Mouse (Mus musculus) G1E (cell line): Measurements from ENCODE around the gene Acot7. TPM values are rescaled to one million over a fixed set of nuclear protein-coding genes. Genes with fewer than 3 reads are reported as not detected.

Experiments used
- ATAC-seq: 2 replicates; pipeline ENCODE4 v1.8.0; 2016; ENCODE audit warnings: mild to moderate bottlenecking; ENCODE audit not compliant: insufficient number of reproducible peaks, poor library complexity, low FRiP score, severe bottlenecking; ENCODE audit errors: extremely low read depth
- DNase-seq: peaks from one replicate; pipeline ENCODE4 v3.0.0; 2012; ENCODE audit warnings: low spot score
- H3K27me3 ChIP-seq: 2 replicates; pipeline ENCODE4 v1.6.1; 2012; ENCODE audit warnings: mild to moderate bottlenecking, low read length, inconsistent platforms; ENCODE audit not compliant: insufficient read depth
- H3K36me3 ChIP-seq: replicated peaks from 2 replicates; pipeline ENCODE3; 2012; ENCODE audit warnings: mild to moderate bottlenecking, inconsistent platforms
- H3K4me1 ChIP-seq: 2 replicates; pipeline ENCODE4 v1.6.1; 2012; ENCODE audit warnings: low read depth, low read length, inconsistent platforms, mixed read lengths; ENCODE audit not compliant: insufficient read depth
- H3K4me3 ChIP-seq: 2 replicates; pipeline ENCODE4 v1.5.1; 2012; ENCODE audit warnings: low read depth, mild to moderate bottlenecking, inconsistent platforms, low read length, moderate library complexity, mixed read lengths
- H3K9me3 ChIP-seq: replicated peaks from 2 replicates; pipeline ENCODE4 v1.6.1; 2012; ENCODE audit warnings: inconsistent platforms
- CTCF ChIP-seq: IDR thresholded peaks from 2 replicates; pipeline ENCODE4 v1.5.1; 2012; ENCODE audit warnings: low read depth, low read length, inconsistent platforms, mixed read lengths
- GATA1 ChIP-seq: IDR thresholded peaks from 2 replicates; pipeline ENCODE4 v1.6.1; 2012; ENCODE audit warnings: borderline replicate concordance, low read length, inconsistent platforms, mixed read lengths
- GATA2 ChIP-seq: IDR thresholded peaks from 2 replicates; pipeline ENCODE4 v1.6.1; 2012; ENCODE audit warnings: low read depth, low read length, inconsistent platforms, borderline replicate concordance
- POLR2AphosphoS5 ChIP-seq: IDR thresholded peaks from 2 replicates; pipeline ENCODE4 v1.6.1; 2012; ENCODE audit warnings: low read depth, low read length, inconsistent platforms; ENCODE audit not compliant: insufficient replicate concordance
- TAL1 ChIP-seq: conservative IDR thresholded peaks from 2 replicates; pipeline ENCODE4 v1.6.1; 2012; ENCODE audit warnings: low read depth, low read length, inconsistent platforms, mixed read lengths
- polyA plus RNA-seq: library from polyadenylated mRNA; stranded (reverse); fragments of >175 nt; gene quantifications from 2 replicates; pipeline ENCODE4 v1.2.3, GENCODE M21; 2012
- total RNA-seq, 2 experiments: library from RNA; stranded (forward) in 1 of 2; stranded (reverse) in 1 of 2; fragments of 200-1000 nt in 1 of 2; fragments of >200 nt in 1 of 2; fragmentation: Nextera tagmentation in 1 of 2; gene quantifications; 2 replicates each; pipeline ENCODE4 v1.2.3; 2014 to 2017

Gene Acot7
- total and polyA plus RNA-seq, 3 experiments, result 17.6 to 51.1 (median 22.1) TPM

DNA sequence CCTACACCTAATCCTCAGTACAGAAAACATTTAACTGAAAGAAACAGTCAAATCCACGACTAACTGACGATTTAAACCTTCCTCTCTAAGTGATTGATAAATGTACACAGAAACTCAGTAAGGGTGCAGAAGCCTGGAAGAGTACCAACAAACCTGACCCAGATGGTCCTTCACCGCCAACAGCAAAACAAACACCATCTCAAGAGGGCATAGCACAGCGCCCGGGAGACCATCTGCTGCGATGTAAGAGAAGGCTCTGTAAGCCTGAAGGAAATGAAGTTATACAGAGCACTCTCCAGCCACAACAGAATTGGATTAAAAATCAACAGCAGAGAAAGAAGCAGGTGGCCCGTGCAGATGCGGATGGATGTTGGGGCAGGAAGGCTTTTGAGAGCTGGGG, 9.9 kb upstream of the Acot7 start:
- H3K9me3 ChIP-seq, result peaks cover 6% of the 10 kb centered on the region; the same call in 1 of the 2 replicates
- ATAC-seq (no peak), DNase-seq (no peak)
- peaks cover 14% of the 10 kb centered on the region for H3K4me1 ChIP-seq
- H3K27me3 ChIP-seq, result peaks cover 12% of the 10 kb centered on the region; the same call in 1 of the 2 replicates
- TF ChIP-seq TAL1, result no peak
- no peak for TF ChIP-seq POLR2AphosphoS5
- TF ChIP-seq CTCF, result no peak
- no peak for TF ChIP-seq GATA2
- no peak for TF ChIP-seq GATA1
- no peak overlapping the region for H3K4me3 ChIP-seq
- no peaks in the 10 kb centered on the region for H3K36me3 ChIP-seq

DNA sequence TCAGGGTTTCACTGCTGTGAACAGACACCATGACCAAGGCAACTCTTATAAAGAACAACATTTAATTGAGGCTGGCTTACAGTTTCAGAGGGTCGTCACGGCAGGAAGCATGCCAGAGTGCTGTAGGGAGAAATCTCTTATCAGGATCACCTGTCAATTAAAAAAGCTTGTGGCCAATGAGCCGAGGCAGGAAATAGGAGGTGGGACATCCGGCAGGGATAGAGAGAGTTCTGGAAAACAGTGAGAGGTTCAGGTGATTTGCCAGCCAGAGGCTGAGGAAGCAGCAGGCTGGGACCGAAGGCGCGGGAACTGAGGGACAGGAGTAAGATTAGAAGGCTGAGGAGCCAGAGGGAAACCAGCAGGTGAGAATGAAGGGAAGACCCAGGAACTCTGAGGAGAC, 8.8 kb upstream of the Acot7 start:
- DNase-seq, result no peak
- Histone ChIP-seq H3K4me3 (no peak overlapping the region), H3K27me3 (peaks cover 12% of the 10 kb centered on the region; the same call in 1 of the 2 replicates)

DNA sequence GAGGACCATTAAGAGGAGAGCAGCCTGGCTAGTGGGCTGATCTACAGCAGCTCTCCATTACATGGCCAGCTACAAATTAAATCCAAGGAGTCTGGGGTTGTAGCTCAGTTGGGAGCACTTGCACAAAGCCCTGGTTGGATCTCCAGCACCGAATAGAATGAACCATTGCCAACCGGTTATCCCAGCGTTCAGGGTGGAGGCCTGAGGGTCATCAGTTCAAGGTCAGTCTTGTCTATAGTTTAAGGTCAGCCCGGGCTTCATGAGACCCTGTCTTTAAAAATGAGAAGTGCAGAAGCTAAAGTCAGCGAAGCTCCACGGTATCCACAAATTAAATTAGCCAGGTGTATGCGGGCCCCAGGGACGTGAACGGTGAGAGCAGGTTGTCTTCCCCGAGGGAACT, 7.6 kb upstream of the Acot7 start:
- ATAC-seq (no peak), DNase-seq (no peak)
- Histone ChIP-seq H3K27me3 (peaks cover 12% of the 10 kb centered on the region; the same call in 1 of the 2 replicates), H3K9me3 (peaks cover 6% of the 10 kb centered on the region), H3K36me3 (no peaks in the 10 kb centered on the region), H3K4me3 (no peak overlapping the region), H3K4me1 (peaks cover 9% of the 10 kb centered on the region)
- TF ChIP-seq GATA2 (no peak), GATA1 (no peak), POLR2AphosphoS5 (no peak), CTCF (no peak), TAL1 (no peak)

More for the DNA sequence above, 8.8 kb upstream of the Acot7 start:
- no peaks in the 10 kb centered on the region for H3K36me3 ChIP-seq
- peaks cover 6% of the 10 kb centered on the region for H3K9me3 ChIP-seq
- H3K4me1 ChIP-seq, result peaks cover 14% of the 10 kb centered on the region
- TF ChIP-seq GATA1 (no peak), POLR2AphosphoS5 (no peak), GATA2 (no peak)
- no peak for ATAC-seq

DNA sequence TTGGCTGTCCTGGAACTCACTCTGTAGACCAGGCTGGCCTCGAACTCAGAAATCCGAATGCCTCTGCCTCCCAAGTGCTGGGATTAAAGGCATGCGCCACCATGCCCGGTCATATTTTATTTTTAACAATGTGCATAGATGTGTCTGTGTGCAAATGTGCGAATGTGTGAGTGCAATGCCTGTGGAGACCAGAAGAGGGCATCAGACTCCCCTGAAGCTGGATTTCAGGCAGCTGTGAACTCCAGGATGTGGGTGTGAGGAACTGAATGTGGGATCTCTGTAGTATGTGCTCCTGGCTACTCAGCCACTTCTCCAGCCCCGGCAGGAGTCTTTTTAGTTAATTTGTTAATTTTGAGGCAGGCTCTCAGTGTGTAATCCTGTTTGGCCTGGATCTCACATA, 6.4 kb upstream of the Acot7 start:
- no peaks in the 10 kb centered on the region for H3K36me3 ChIP-seq
- peaks cover 11% of the 10 kb centered on the region for H3K4me1 ChIP-seq
- peaks cover 12% of the 10 kb centered on the region; the same call in 1 of the 2 replicates for H3K27me3 ChIP-seq
- no peak overlapping the region for H3K4me3 ChIP-seq
- peaks cover 6% of the 10 kb centered on the region for H3K9me3 ChIP-seq
- no peak for DNase-seq
- no peak for TF ChIP-seq TAL1
- TF ChIP-seq CTCF, result peak; percentile 47; the same call in 1 of the 2 replicates
- no peak for ATAC-seq

DNA sequence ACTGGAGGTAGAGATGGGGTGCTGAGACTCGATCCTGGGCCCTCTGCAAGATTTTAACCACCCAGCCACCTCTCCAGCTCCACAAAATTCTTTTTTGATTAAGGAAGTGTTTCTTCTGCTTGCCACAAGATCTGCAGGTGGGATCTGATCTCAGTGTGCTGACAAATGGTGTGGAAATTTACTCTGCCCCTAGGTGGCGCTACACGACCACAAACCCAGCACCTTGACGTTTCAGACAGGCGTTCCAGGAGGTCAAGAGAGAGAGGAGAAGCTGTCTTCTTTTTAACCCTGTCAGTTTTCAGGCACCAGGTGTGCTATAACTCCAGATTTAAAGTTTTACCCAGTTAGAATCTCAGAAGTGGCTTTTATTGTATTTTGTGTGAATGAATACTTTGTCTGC, 4.9 kb upstream of the Acot7 start:
- DNase-seq (no peak), ATAC-seq (0 out of 2 replicates have a peak, but pooled peaks have one; percentile 23)
- no peaks in the 10 kb centered on the region for H3K36me3 ChIP-seq
- H3K27me3 ChIP-seq, result peaks cover 12% of the 10 kb centered on the region; the same call in 1 of the 2 replicates
- peaks cover 22% of the 10 kb centered on the region for H3K4me1 ChIP-seq
- H3K4me3 ChIP-seq, result no peak overlapping the region
- TF ChIP-seq CTCF (peak; percentile 49; the same call in 1 of the 2 replicates), TAL1 (no peak)
- H3K9me3 ChIP-seq, result peaks cover 6% of the 10 kb centered on the region

DNA sequence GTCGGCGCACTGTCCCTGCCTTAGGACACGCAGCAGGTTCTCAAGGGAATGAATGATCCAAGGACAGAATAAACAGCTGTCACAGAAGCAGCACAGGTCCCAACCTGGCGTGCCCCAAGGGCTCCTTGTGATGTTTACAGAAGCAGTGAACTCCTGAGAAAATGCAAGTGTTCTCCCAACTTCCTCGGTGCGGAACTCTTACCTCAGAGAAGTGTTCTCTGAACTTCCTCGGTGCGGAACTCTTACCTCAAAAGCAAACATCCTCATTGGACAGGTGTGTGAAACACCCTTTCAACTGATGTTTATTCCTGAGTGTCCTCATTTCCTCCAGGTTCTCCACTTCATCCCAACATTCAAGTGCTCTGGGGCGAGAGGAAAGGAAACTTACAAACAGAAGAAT, 4.0 kb upstream of the Acot7 start:
- Histone ChIP-seq H3K36me3 (no peaks in the 10 kb centered on the region), H3K27me3 (peaks cover 8% of the 10 kb centered on the region; the same call in 1 of the 2 replicates), H3K4me1 (peaks cover 30% of the 10 kb centered on the region), H3K4me3 (no peak overlapping the region), H3K9me3 (peaks cover 6% of the 10 kb centered on the region)
- no peak for TF ChIP-seq POLR2AphosphoS5
- TF ChIP-seq CTCF, result no peak
- TF ChIP-seq GATA2, result no peak
- no peak for TF ChIP-seq TAL1
- no peak for TF ChIP-seq GATA1
- DNase-seq (no peak), ATAC-seq (no peak)

DNA sequence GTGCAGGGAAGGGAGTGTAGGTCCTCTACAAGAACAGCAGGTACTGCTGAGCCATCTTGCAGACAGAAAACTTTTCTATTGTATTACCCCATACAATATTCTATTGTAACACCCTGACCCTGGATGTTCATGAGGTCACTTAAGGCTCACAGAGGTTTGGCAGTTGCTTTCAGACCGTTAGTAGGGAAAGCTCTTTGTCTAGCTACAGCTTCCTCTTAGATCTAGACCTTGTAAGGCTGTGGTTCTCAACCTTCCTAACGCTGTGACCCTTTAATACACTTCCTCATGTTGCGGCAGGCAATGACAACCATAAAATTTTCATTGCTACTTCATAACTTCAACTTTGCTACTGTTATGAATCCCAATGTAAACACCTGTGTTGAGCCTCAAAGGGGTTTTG, 1.3 kb upstream of the Acot7 start:
- no peak for ATAC-seq
- Histone ChIP-seq H3K36me3 (peaks cover 19% of the 10 kb centered on the region), H3K4me3 (no peak overlapping the region; the same call in 1 of the 2 replicates), H3K9me3 (peaks cover 4% of the 10 kb centered on the region), H3K27me3 (no peaks in the 10 kb centered on the region), H3K4me1 (peaks cover 57% of the 10 kb centered on the region)
- no peak for DNase-seq
- no peak for TF ChIP-seq GATA1
- no peak for TF ChIP-seq POLR2AphosphoS5
- no peak for TF ChIP-seq CTCF
- TF ChIP-seq GATA2, result no peak
- no peak for TF ChIP-seq TAL1
